Mouse (Mus musculus) MEL (cell line): ENCODE measurements at regions not wholly inside any gene's neighbourhood (a gene's known extent, or its start where the extent isn't known, plus 50 kb on each side); places are given as distances from the start of the nearest gene placed in this dataset.

Experiments used
- DNase-seq: peaks from one replicate; pipeline ENCODE4 v3.0.0; 2011; ENCODE audit warnings: low read depth, low spot score
- H3K27ac ChIP-seq: 2 replicates; pipeline ENCODE4 v1.5.1; 2012; ENCODE audit warnings: low read depth, mild to moderate bottlenecking, control low read depth, low read length, moderate library complexity; ENCODE audit not compliant: control insufficient read depth
- H3K27me3 ChIP-seq, 2 experiments: fragments of 150-350 bp in 1 of 2; sonication (generic) in 1 of 2; 2 replicates each; pipeline ENCODE4 v1.6.1; 2012; ENCODE audit warnings: low read length in 2 of 2, mild to moderate bottlenecking in 2 of 2, improper control_type of control experiment in 1 of 2, moderate library complexity in 1 of 2; ENCODE audit not compliant: insufficient read depth in 2 of 2, control insufficient read depth in 1 of 2
- H3K36me3 ChIP-seq, 2 experiments: 2 replicates each; pipeline ENCODE4 v1.6.1; 2012 to 2014; ENCODE audit warnings: low read length in 2 of 2, improper control_type of control experiment in 1 of 2, inconsistent platforms in 1 of 2, mild to moderate bottlenecking in 1 of 2; ENCODE audit not compliant: insufficient read depth in 2 of 2, control insufficient read depth in 1 of 2
- H3K4me1 ChIP-seq, 2 experiments: fragments of 150-350 bp in 1 of 2; sonication (generic) in 1 of 2; 2 replicates each; pipeline ENCODE4 v1.6.1; 2012; ENCODE audit warnings: low read length in 2 of 2, improper control_type of control experiment in 1 of 2, mild to moderate bottlenecking in 1 of 2; ENCODE audit not compliant: insufficient read depth in 2 of 2, control insufficient read depth in 1 of 2
- H3K4me3 ChIP-seq, 2 experiments: fragments of 150-350 bp in 1 of 2; sonication (generic) in 1 of 2; 2 replicates each; pipeline ENCODE4 v1.5.1; 2012; ENCODE audit warnings: low read depth in 2 of 2, low read length in 2 of 2, mild to moderate bottlenecking in 2 of 2, moderate library complexity in 2 of 2, control low read depth in 1 of 2, improper control_type of control experiment in 1 of 2; ENCODE audit not compliant: control insufficient read depth in 1 of 2, insufficient read depth in 1 of 2
- H3K79me2 ChIP-seq: 2 replicates; pipeline ENCODE4 v1.6.1; 2012; ENCODE audit warnings: mild to moderate bottlenecking, low read length, moderate library complexity; ENCODE audit not compliant: control insufficient read depth, poor library complexity, insufficient read depth
- H3K9ac ChIP-seq: 2 replicates; pipeline ENCODE4 v1.6.1; 2012; ENCODE audit warnings: low read depth, mild to moderate bottlenecking, control low read depth, low read length, moderate library complexity; ENCODE audit not compliant: control insufficient read depth, poor library complexity, severe bottlenecking
- H3K9me3 ChIP-seq: fragments of 150-350 bp; sonication (generic); replicated peaks from 2 replicates; pipeline ENCODE4 v1.6.1; 2012; ENCODE audit warnings: mild to moderate bottlenecking, low read length, improper control_type of control experiment, moderate library complexity; ENCODE audit not compliant: insufficient read depth
- CHD2 ChIP-seq: IDR thresholded peaks from 2 replicates; pipeline ENCODE4 v1.6.1; 2011; ENCODE audit warnings: low read length, improper control_type of control experiment
- ELF1 ChIP-seq: IDR thresholded peaks from 2 replicates; pipeline ENCODE4 v1.6.1; 2014; ENCODE audit warnings: low read depth, mild to moderate bottlenecking, inconsistent platforms, low read length, improper control_type of control experiment, moderate library complexity
- KAT2A ChIP-seq: conservative IDR thresholded peaks from 2 replicates; pipeline ENCODE4 v1.6.1; 2012; ENCODE audit warnings: low read depth, low read length, improper control_type of control experiment, inconsistent platforms
- MAFK ChIP-seq: IDR thresholded peaks from 2 replicates; pipeline ENCODE4 v1.6.1; 2011; ENCODE audit warnings: low read depth, mild to moderate bottlenecking, low read length, improper control_type of control experiment, borderline replicate concordance
- MAZ ChIP-seq: IDR thresholded peaks from 2 replicates; pipeline ENCODE4 v1.6.1; 2012; ENCODE audit warnings: low read depth, mild to moderate bottlenecking, inconsistent platforms, low read length, improper control_type of control experiment
- NRF1 ChIP-seq: IDR thresholded peaks from 2 replicates; pipeline ENCODE4 v1.6.1; 2014; ENCODE audit warnings: low read depth, mild to moderate bottlenecking, inconsistent platforms, low read length, improper control_type of control experiment, moderate library complexity; ENCODE audit not compliant: poor library complexity, insufficient read depth, severe bottlenecking
- POLR2AphosphoS2 ChIP-seq: IDR thresholded peaks from 2 replicates; pipeline ENCODE4 v1.6.1; 2011; ENCODE audit warnings: low read length, improper control_type of control experiment
- RCOR1 ChIP-seq: IDR thresholded peaks from 2 replicates; pipeline ENCODE4 v1.6.1; 2012; ENCODE audit warnings: low read depth, mild to moderate bottlenecking, inconsistent platforms, low read length, improper control_type of control experiment
- TAL1 ChIP-seq: IDR thresholded peaks from 2 replicates; pipeline ENCODE4 v1.6.1; 2012; ENCODE audit warnings: mild to moderate bottlenecking, inconsistent platforms, low read length, moderate library complexity, mixed read lengths
- USF1 ChIP-seq: IDR thresholded peaks from 2 replicates; pipeline ENCODE4 v1.6.1; 2014; ENCODE audit warnings: low read depth, mild to moderate bottlenecking, inconsistent platforms, low read length, improper control_type of control experiment, moderate library complexity
- ZKSCAN1 ChIP-seq: IDR thresholded peaks from 2 replicates; pipeline ENCODE4 v1.6.1; 2012; ENCODE audit warnings: low read depth, mild to moderate bottlenecking, inconsistent platforms, low read length, improper control_type of control experiment, moderate library complexity

DNA sequence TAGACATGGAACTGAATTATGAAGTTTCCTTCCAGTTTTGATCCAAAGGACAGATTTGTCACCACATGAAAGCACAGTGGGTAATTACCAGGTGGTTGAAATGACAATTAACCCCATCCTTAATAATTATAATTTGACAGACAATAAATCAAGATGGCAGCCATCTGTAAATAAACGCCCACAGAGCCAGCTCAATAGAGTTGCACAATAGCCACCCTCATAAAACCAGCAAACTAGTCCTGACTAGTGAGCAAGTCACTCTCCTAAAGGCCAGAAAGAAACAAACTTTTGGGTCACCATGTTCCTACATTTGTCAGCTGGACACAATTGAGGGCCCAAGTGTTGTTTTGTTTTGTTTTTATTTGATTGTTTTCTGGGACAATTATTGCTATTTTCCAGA lies 509.4 kb upstream of the Gm26657 start:
- no peaks in the 10 kb centered on the region for H3K79me2 ChIP-seq
- DNase-seq = no peak
- no peaks in the 10 kb centered on the region for H3K4me1 ChIP-seq
- no peak overlapping the region for H3K4me3 ChIP-seq
- no peak for TF ChIP-seq POLR2AphosphoS2
- TF ChIP-seq TAL1 = no peak
- no peak for TF ChIP-seq MAFK
- TF ChIP-seq ZKSCAN1 = no peak
- no peak for TF ChIP-seq RCOR1
- TF ChIP-seq KAT2A = no peak
- TF ChIP-seq CHD2 = no peak
- no peak for TF ChIP-seq NRF1
- TF ChIP-seq, all 39 proteins: peak for 0
- H3K27ac ChIP-seq = no peak overlapping the region
- H3K27me3 ChIP-seq = no peaks in the 10 kb centered on the region
- H3K36me3 ChIP-seq = no peaks in the 10 kb centered on the region
- no peaks in the 10 kb centered on the region for H3K9me3 ChIP-seq
- no peak overlapping the region for H3K9ac ChIP-seq

- DNase-seq = no peak
- Histone ChIP-seq H3K27me3 (no peaks in the 10 kb centered on the region), H3K36me3 (no peaks in the 10 kb centered on the region), H3K9ac (no peak overlapping the region), H3K9me3 (no peaks in the 10 kb centered on the region), H3K4me3 (no peak overlapping the region), H3K27ac (no peak overlapping the region), H3K4me1 (no peaks in the 10 kb centered on the region), H3K79me2 (no peaks in the 10 kb centered on the region)
- TF ChIP-seq MAZ (no peak), USF1 (no peak), ELF1 (no peak)
These were observed 513.4 kb upstream of the Gm26657 start for GRCm38 (mm10) chr4:56226493-56226892.

GRCm38 (mm10) chr4:56224542-56224941 lies 515.3 kb upstream of the Gm26657 start:
- Histone ChIP-seq H3K27me3 (no peaks in the 10 kb centered on the region), H3K4me3 (no peak overlapping the region), H3K36me3 (no peaks in the 10 kb centered on the region), H3K9ac (no peak overlapping the region), H3K9me3 (no peaks in the 10 kb centered on the region), H3K4me1 (no peaks in the 10 kb centered on the region), H3K79me2 (no peaks in the 10 kb centered on the region), H3K27ac (no peak overlapping the region)
- DNase-seq = no peak
- no peak for TF ChIP-seq USF1
